Mouse (Mus musculus) embryonic facial prominence, embryonic 14.5 days (tissue): ENCODE measurements at regions not wholly inside any gene's neighbourhood (a gene's known extent, or its start where the extent isn't known, plus 50 kb on each side); places are given as distances from the start of the nearest gene placed in this dataset.
A peak's percentile ranks its signal among the peaks of the same experiment; 100 is the strongest.

Source experiments
- ATAC-seq: fragments of 200-750 bp; cut with Nextera tagmentation; 2 replicates; pipeline ENCODE4 v1.8.0; 2017; ENCODE audit warnings: low read depth, moderate number of reproducible peaks, moderate TSS enrichment
- DNase-seq: peaks from one replicate; pipeline ENCODE4 v3.0.0-alpha.2; 2015; ENCODE audit warnings: low spot score
- H3K27ac ChIP-seq: fragments of 300-500 bp; sonication (generic); replicated peaks from 2 replicates; pipeline ENCODE4 v1.5.1; 2014; ENCODE audit warnings: low read depth, mild to moderate bottlenecking, low read length, moderate library complexity
- H3K27me3 ChIP-seq: fragments of 300-500 bp; sonication (generic); replicated peaks from 2 replicates; pipeline ENCODE4 v1.6.1; 2014; ENCODE audit warnings: low read length; ENCODE audit not compliant: control insufficient read depth, insufficient read depth
- H3K36me3 ChIP-seq: fragments of 300-500 bp; sonication (generic); 2 replicates; pipeline ENCODE4 v1.6.1; 2014; ENCODE audit warnings: low read length, mixed read lengths; ENCODE audit not compliant: control insufficient read depth, insufficient read depth
- H3K4me1 ChIP-seq: fragments of 300-500 bp; sonication (generic); 2 replicates; pipeline ENCODE4 v1.6.1; 2014; ENCODE audit warnings: antibody characterized with exemption, low read length; ENCODE audit not compliant: control insufficient read depth, insufficient read depth
- H3K4me2 ChIP-seq: fragments of 300-500 bp; sonication (generic); 2 replicates; pipeline ENCODE4 v1.6.1; 2014; ENCODE audit warnings: low read depth, mild to moderate bottlenecking, low read length, moderate library complexity, mixed read lengths
- H3K4me3 ChIP-seq: fragments of 300-500 bp; sonication (generic); 2 replicates; pipeline ENCODE4 v1.5.1; 2014; ENCODE audit warnings: low read depth, mild to moderate bottlenecking, low read length
- H3K9ac ChIP-seq: fragments of 300-500 bp; sonication (generic); 2 replicates; pipeline ENCODE4 v1.6.1; 2014; ENCODE audit warnings: low read depth, mild to moderate bottlenecking, low read length, moderate library complexity, mixed read lengths
- H3K9me3 ChIP-seq: fragments of 300-500 bp; sonication (generic); 2 replicates; pipeline ENCODE4 v1.6.1; 2016; ENCODE audit warnings: low read length; ENCODE audit not compliant: control insufficient read depth
- WGBS: fragments of 180-500 bp; shearing (Covaris S2); extraction: QIAGEN DNeasy Blood & Tissue Kit; methylation state at CpG from one replicate; pipeline ENCODE4 v1.1.7; 2014; 5-methylcytosine and 5-hydroxymethylcytosine counted together

GRCm38 (mm10) chr16:12890094-12890493, 219.4 kb upstream of the Ercc4 start:
- Histone ChIP-seq H3K4me2 (no peak overlapping the region), H3K27ac (no peak overlapping the region), H3K9ac (no peak overlapping the region), H3K36me3 (no peaks in the 10 kb centered on the region), H3K9me3 (no peaks in the 10 kb centered on the region), H3K4me3 (no peak overlapping the region), H3K4me1 (no peaks in the 10 kb centered on the region), H3K27me3 (no peaks in the 10 kb centered on the region)
- ATAC-seq (no peak), DNase-seq (no peak)
- 92% methylated on average over 1 of the region's 1 CpGs for WGBS

- 67% methylated on average over 3 of the region's 3 CpGs for WGBS
These were observed 218.9 kb upstream of the Ercc4 start for GRCm38 (mm10) chr16:12890545-12890944.

GRCm38 (mm10) chr16:12892658-12893305, 216.7 kb upstream of the Ercc4 start:
- ATAC-seq = no peak
- Histone ChIP-seq H3K36me3 (no peaks in the 10 kb centered on the region), H3K9ac (no peak overlapping the region), H3K4me3 (no peak overlapping the region), H3K4me2 (no peak overlapping the region), H3K27ac (no peak overlapping the region), H3K4me1 (no peaks in the 10 kb centered on the region), H3K27me3 (no peaks in the 10 kb centered on the region), H3K9me3 (no peaks in the 10 kb centered on the region)
- WGBS = 80% methylated on average over 7 of the region's 7 CpGs
- no peak for DNase-seq

More at GRCm38 (mm10) chr16:12890545-12890944, 218.9 kb upstream of the Ercc4 start:
- no peaks in the 10 kb centered on the region for H3K4me1 ChIP-seq
- H3K27me3 ChIP-seq = no peaks in the 10 kb centered on the region
- DNase-seq = no peak
- no peak overlapping the region for H3K27ac ChIP-seq
- no peaks in the 10 kb centered on the region for H3K36me3 ChIP-seq
- H3K9me3 ChIP-seq = no peaks in the 10 kb centered on the region
- H3K9ac ChIP-seq = no peak overlapping the region
- ATAC-seq = no peak
- H3K4me3 ChIP-seq = no peak overlapping the region
- H3K4me2 ChIP-seq = no peak overlapping the region

GRCm38 (mm10) chr16:12897267-12897666, 212.2 kb upstream of the Ercc4 start:
- no peak overlapping the region for H3K4me3 ChIP-seq
- H3K36me3 ChIP-seq = no peaks in the 10 kb centered on the region
- no peaks in the 10 kb centered on the region for H3K27me3 ChIP-seq
- H3K9ac ChIP-seq = no peak overlapping the region
- 0 out of 2 replicates have a peak, but pooled peaks cover 3% of the 10 kb centered on the region for H3K9me3 ChIP-seq
- DNase-seq (no peak), ATAC-seq (no peak)
- WGBS = 62% methylated on average over 1 of the region's 1 CpGs
- H3K4me1 ChIP-seq = no peaks in the 10 kb centered on the region
- no peak overlapping the region for H3K4me2 ChIP-seq
- H3K27ac ChIP-seq = no peak overlapping the region

GRCm38 (mm10) chr16:12900670-12901069, 208.8 kb upstream of the Ercc4 start:
- Histone ChIP-seq H3K27ac (no peak overlapping the region), H3K9me3 (0 out of 2 replicates have a peak, but pooled peaks cover 3% of the 10 kb centered on the region), H3K27me3 (no peaks in the 10 kb centered on the region), H3K4me1 (no peaks in the 10 kb centered on the region), H3K4me2 (no peak overlapping the region), H3K9ac (no peak overlapping the region), H3K36me3 (no peaks in the 10 kb centered on the region), H3K4me3 (no peak overlapping the region)
- WGBS = 74% methylated on average over 8 of the region's 8 CpGs
- DNase-seq (no peak), ATAC-seq (no peak)

- WGBS = 61% methylated on average over 9 of the region's 9 CpGs
- Histone ChIP-seq H3K4me3 (no peak overlapping the region), H3K27me3 (no peaks in the 10 kb centered on the region), H3K4me1 (no peaks in the 10 kb centered on the region), H3K9me3 (0 out of 2 replicates have a peak, but pooled peaks cover 3% of the 10 kb centered on the region), H3K9ac (no peak overlapping the region), H3K4me2 (no peak overlapping the region), H3K27ac (no peak overlapping the region), H3K36me3 (no peaks in the 10 kb centered on the region)
- ATAC-seq (0 out of 2 replicates have a peak, but pooled peaks have one; percentile 9), DNase-seq (peak; percentile 30)
These were observed 208.1 kb upstream of the Ercc4 start for GRCm38 (mm10) chr16:12901096-12901995.

- Histone ChIP-seq H3K4me2 (no peak overlapping the region), H3K27me3 (no peaks in the 10 kb centered on the region), H3K27ac (no peak overlapping the region), H3K36me3 (no peaks in the 10 kb centered on the region), H3K4me1 (no peaks in the 10 kb centered on the region), H3K9me3 (0 out of 2 replicates have a peak, but pooled peaks cover 3% of the 10 kb centered on the region), H3K4me3 (no peak overlapping the region), H3K9ac (no peak overlapping the region)
- ATAC-seq = no peak
- DNase-seq = no peak
These were observed 207.5 kb upstream of the Ercc4 start for GRCm38 (mm10) chr16:12901996-12902319.

GRCm38 (mm10) chr16:12903161-12903560, 206.3 kb upstream of the Ercc4 start:
- DNase-seq = no peak
- H3K36me3 ChIP-seq = no peaks in the 10 kb centered on the region
- no peak overlapping the region for H3K4me3 ChIP-seq
- no peaks in the 10 kb centered on the region for H3K4me1 ChIP-seq
- H3K27me3 ChIP-seq = no peaks in the 10 kb centered on the region
- H3K9ac ChIP-seq = no peak overlapping the region
- 100% methylated on average over 2 of the region's 2 CpGs for WGBS
- H3K27ac ChIP-seq = no peak overlapping the region
- 0 out of 2 replicates have a peak, but pooled peaks cover 3% of the 10 kb centered on the region for H3K9me3 ChIP-seq
- no peak for ATAC-seq
- no peak overlapping the region for H3K4me2 ChIP-seq
